Mouse (Mus musculus): ENCODE measurements at regions not wholly inside any gene's neighbourhood (a gene's known extent, or its start where the extent isn't known, plus 50 kb on each side); places are given as distances from the start of the nearest gene placed in this dataset.
"Not testable (repeated sequence)": the region's sequence is repeated elsewhere in the genome, so short reads cannot be mapped to it uniquely, and the experiment has no call there.

DNA sequence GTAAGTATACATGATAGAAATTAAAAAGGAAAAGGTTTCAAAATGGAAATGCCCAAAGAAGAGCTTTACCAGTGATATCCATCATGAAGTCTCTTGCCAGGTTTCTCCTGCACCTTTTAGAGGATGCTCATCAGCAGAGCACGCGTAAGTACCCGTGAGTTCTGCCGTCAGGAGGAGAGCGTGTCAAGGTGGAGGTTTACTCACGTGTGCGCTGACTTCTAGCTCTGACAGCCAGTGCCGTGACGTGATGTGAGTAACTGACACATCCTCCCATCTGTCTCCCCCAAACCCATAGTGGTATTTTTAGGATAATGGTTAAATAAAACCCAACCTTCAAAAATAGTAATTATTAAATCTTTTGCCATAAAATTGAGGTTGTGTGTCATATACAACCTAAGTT is 55.3 kb downstream of the Adra2a start:
- DNase-seq: no peak

DNA sequence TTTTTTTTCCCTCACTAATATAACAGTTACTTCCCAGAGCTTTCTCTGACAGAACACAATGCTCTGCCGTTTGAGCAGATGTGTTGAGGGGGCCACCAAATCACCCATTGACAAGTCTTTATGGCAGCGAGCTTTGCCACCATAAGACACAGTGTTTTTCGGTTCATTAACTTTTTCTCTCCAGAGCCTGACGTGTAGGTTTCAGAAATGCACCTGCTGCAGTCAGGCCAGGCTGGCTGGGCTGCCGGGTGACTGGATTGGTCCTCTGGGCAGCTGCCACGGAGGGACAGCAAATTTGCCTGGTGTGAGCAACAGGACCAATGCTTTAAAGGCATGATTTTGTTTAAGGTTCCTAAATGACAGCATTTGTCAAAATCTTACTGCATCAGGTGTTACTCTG is 55.8 kb downstream of the Adra2a start:
- no peak for DNase-seq

GRCm38 (mm10) chr19:54106571-54106970 is 62.6 kb downstream of the Adra2a start:
- no peak for DNase-seq

- peak in 1 of 2 experiments; percentile 6 for DNase-seq
Measured at GRCm38 (mm10) chr19:54107103-54107821, 63.3 kb downstream of the Adra2a start.

DNA sequence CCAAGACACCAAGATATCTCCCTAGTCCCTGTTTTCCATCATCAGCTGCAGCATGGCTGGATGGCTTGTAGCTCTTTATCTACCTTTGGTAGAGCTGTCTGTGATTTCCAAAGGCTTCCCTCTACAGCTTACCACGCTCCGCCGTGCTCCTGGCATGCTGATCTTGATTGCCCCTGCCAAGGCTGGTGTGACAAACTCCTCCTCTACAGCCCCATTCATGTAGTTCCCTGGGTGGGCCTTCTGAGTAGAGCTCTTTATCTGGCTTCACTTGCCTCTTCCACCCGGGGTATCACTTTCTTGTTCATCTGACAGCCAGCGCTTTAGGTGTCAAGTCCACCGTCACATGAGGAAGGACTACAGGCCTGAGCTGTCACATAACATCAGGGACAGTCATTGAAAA is 66.1 kb downstream of the Adra2a start:
- no peak for DNase-seq

- DNase-seq: no peak
Measured at GRCm38 (mm10) chr19:54112691-54113090, 68.7 kb downstream of the Adra2a start.

DNA sequence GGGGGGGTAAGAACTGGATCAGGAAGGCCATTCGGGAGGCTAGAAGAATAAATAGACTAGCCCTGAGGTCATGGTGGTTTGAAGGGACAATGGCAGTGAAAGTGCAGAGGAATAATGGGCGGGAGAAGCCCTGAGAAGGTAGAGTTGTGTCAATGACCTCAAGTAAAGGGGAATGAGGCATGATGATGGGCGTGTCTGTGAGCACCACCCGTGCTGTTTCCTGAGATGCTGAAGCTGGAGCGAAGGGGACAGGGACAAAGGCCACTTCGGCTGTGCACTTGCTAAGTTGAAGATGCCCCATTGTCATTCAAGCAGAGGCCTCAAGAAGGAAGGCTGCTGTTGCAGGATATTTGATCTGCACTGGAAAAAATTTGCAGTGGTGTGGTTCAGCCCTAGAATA is 69.5 kb downstream of the Adra2a start:
- DNase-seq: no peak

DNA sequence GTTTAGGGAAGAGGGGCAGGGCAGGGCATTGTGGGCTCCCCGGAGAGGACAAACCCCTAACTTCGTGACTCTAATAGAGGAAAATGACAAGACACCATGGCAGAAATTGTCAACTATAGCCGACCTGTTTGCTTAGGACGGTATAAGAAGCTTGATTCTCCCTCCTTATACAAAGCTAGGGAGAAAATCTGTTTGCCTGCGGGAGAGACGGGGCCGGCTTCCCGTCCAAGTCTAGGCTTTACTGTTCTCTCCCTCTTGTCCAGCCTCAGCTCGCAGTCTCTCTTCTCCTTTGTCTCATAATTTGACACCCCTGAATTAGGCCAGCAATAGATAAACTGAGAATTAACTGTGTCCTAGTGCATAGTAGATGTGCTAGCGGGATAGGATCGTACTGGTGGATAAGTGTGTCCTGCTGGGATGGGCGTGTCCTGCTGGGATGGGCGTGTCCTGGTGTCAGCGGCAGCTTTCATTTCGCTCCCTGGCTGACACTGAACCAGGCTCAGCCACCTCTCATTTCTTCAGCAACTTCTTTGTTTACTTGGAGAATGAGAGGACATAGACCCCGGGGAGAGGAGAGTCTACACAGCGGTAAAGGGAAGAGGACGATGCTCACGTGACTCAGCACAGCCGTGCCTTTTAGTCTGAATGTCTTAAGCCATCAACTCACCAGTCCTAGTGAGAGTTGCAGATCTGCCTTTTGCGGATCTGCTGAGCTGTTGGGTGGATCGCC is 70.8 kb downstream of the Adra2a start:
- peak; percentile 24 for DNase-seq

DNA sequence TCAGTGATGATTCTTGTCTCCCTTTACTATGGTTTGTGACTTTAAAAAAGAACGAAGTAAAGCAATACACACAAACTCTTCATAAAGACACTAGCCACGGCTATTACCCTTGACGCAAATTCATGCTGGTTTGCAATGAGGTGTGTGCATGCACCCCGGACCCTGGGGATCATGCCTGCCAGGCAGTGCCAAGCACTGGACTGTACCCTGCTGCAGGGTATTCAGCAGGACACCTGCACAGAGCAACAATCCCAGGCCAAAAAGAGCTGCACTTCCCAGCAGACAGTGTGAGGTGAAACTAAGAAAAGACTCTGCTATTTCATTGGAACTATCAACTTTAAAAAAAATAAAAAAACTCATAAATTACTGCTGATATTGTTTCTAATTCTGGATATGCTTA is 71.4 kb downstream of the Adra2a start:
- DNase-seq: no peak

DNA sequence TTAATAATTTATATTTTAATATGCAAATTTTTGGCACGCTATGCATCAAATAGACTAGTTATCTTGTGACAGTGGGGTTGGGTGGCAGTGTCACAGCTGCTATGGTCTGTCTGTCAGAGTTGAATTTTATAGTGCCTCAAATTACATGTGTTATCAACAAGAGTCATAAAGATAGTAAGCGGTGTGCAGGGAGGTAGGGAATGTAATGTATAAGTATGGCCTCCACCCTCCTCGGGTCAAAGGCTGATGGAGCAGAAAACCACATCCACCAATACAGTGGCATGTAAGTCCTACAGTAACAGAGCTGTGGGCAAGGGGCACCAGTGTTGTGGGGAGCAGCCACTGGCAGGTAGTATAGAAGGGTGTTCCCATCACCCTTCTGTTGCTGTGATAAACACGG is 72.9 kb downstream of the Adra2a start:
- DNase-seq: no peak

DNA sequence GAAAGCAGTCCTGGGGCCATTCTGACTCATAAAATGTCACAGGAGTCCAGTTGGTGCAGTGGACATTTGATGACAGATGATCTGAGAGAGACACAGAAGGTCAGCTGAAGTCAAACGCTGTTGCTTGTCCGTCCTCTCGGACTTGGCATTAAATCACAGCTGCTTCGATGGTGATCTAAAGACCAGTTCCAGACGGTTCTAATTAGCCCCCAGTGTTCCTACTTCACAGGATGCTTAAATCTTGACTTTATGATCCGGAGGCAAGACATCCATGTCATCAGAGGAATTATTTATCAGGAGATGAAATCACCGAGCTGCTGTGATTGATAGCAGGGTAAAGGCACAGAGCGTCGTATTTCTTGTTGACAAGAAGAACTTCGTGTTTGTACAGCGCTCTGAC is 73.7 kb downstream of the Adra2a start:
- no peak for DNase-seq

- DNase-seq: no peak
Measured at GRCm38 (mm10) chr19:54123586-54123985, 79.6 kb downstream of the Adra2a start.

DNA sequence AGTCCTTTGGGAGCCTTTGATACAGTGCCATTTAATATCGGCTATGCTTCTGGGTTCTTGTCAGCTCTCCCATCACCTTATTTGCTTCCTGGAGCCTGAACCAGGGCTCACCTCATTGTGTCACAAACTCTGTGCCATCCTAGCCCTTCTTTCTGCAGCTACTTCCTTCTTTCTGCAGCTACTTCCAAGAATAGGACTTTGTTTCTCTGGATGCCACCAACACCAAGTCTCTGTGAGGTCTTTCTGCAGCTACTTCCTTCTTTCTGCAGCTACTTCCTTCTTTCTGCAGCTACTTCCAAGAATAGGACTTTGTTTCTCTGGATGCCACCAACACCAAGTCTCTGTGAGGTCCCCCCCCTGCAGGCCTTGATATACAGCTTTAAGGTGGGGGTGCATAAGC is 107.8 kb downstream of the Adra2a start:
- not testable (repeated sequence) for DNase-seq

DNA sequence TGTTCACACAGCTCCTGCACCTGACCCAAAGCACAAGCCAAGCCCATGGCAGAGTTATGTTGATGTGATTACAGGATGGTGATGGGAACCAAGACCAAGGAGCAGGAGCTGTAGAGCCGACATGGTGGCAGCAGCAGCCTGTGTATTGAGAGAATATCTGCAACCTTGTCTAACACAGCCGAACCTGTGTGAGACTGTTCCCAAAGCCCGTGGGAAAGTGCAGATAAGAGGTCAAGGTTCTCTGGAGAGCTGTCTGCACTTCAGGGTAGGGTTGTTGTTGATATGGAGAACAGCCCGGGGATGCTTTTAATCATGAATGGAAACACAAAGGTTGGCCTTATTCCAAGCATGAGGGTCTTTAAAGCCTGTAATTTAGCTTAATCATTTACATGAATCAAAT is 110.4 kb downstream of the Adra2a start:
- no peak for DNase-seq

- DNase-seq: no peak
Measured at GRCm38 (mm10) chr19:54170361-54170760, 126.4 kb downstream of the Adra2a start.

GRCm38 (mm10) chr19:54174090-54175055 is 130.4 kb downstream of the Adra2a start:
- DNase-seq: no peak

DNA sequence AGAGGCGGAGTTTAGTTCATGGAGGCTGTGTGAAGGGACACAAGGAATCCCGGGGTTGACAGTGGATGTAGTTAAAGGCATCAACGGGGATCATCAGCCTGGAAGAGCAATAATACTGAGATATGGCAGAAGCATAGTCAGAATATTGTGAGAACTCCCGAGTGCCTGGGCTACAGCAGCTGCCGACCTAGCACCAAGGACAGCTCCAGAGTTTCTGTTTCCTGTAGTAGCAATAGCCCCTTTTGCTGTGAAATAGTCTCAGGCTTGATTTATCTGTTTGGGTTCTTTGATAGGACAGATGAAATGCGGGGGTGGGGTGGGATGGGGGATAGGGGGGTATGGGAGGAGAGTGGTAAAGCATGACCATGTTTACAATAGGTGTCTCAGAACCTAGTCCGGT is 131.8 kb downstream of the Adra2a start:
- DNase-seq: no peak

GRCm38 (mm10) chr19:54177491-54177890 is 133.5 kb downstream of the Adra2a start:
- DNase-seq: no peak

DNA sequence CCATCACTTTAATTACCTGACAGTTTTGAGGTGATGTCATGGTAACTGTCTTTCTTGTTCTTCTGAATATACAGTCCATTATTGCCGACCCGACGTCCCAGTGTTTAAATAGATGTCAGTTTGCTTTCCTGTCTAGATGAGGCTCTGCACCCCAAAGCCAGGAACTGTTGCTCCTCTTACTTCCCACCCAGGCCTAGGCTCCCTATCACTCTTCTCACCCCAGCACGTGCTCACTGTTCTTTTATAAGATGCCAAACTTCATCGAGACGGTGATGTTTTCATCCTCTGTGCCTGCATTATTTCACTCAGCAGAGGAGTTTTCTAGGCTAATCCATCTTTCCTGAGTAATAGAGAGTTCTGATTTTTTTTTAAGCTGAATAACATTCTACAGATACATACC is 156.5 kb downstream of the Adra2a start:
- no peak for DNase-seq

DNA sequence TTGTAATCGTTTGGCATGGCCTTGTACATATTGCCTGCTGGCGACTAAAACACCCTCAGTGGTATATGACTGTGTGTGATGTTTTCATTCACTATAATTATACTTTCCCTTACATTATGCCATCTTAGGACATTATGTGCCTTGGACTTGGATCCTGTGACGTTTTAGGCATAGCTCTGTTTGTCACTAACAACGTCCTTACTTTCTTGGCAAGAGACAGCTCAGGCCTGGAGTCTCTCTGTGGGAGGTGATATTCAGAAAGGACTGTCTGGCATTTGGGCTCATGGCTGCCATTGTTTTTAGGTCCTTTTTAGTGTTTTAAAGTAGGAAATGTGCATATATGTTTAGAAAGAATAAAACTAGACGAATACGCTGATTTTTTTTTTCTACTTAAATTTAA is 158.5 kb downstream of the Adra2a start:
- DNase-seq: no peak

DNA sequence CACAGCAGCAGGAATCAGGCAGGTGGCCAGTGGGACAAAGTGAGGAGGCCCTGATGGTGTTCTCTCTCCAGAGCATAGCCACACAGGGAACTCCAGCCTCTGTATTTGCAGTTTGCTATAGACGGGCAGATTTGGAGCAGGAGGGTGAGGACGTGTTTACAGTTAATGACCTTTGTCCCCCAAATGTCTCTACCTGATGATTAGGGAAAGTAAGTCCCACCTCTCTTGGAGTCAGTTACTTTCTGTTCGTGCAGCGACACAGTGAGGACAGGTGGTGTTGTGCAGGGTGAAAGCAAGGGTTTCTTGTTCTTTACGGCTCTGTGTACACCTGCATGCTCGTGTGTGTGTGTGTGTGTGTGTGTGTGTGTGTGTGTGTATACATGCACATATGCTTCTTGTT is 162.9 kb downstream of the Adra2a start:
- DNase-seq: no peak

- DNase-seq: no peak
Measured at GRCm38 (mm10) chr19:54212169-54212568, 168.2 kb downstream of the Adra2a start.

DNA sequence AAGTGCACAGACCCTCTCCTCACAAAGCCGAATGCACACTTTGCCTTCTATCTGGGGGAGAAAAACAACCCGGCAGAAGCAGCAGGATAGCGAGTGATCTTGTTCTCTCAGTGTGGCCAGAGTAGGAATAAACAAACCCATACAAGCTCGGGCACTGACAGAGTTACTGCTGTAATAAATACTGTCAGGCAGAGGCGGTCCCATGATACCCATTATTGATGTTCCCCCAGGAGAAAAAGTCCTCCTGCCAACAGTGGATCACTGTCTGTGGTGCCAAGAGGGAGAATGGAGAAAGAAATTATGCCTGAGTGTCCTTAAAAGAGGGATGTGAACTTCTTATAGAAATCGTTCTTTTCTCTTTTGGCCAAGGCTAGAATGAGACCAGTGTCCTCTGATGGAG is 200.2 kb downstream of the Adra2a start:
- no peak for DNase-seq

All from thymus, postnatal 36 days (tissue).